10 mouse cellular contexts compared by ENCODE assay signal in genomic region chr11:81983146-81983545, GRCm38 (mm10). TPM values are rescaled to one million over a fixed set of nuclear protein-coding genes. Genes with fewer than 3 reads are reported as not detected.
A peak's percentile ranks its signal among the peaks of the same experiment; 100 is the strongest.
DNase-seq lines count a peak whose midpoint lies in the region; ATAC-seq and TF ChIP-seq lines count a peak whose summit lies in the region.
"Had no signal": no experiment of that assay in that cellular context is flagged by ENCODE, and none has a peak within 500 bp of the region (broad histone marks: within the 10 kb centered on the region; RNA-seq: fewer than 3 reads in every experiment).

No protein-coding gene starts in this region.

- 37% methylated on average over 5 of the region's 5 CpGs for WGBS in forebrain, embryonic 11.5 days
- 35% methylated on average over 5 of the region's 5 CpGs for WGBS in forebrain, embryonic 13.5 days
- 46% methylated on average over 5 of the region's 5 CpGs for WGBS in hindbrain, postnatal 0 days
- WGBS in lung, adult 2 months = 32% methylated on average over 5 of the region's 5 CpGs

- no peak overlapping the region for H3K4me2 ChIP-seq in forebrain, embryonic 11.5 days (ENCODE audit: low read depth, low read length, severe bottlenecking)
- H3K4me2 ChIP-seq in forebrain, embryonic 13.5 days = no peak overlapping the region
- H3K4me2 ChIP-seq in hindbrain, postnatal 0 days (ENCODE audit: low read depth, low read length) = no peak overlapping the region
- H3K4me2 ChIP-seq: heart, embryonic 15.5 days; neural tube, embryonic 13.5 days had no signal

- no peak overlapping the region for H3K27ac ChIP-seq in forebrain, embryonic 11.5 days (ENCODE audit: low read depth, low read length)
- H3K27ac ChIP-seq in forebrain, embryonic 13.5 days = no peak overlapping the region
- H3K27ac ChIP-seq in cortical plate, adult 2 months (ENCODE audit: insufficient read depth, low read length) = no peak overlapping the region
- no peak overlapping the region for H3K27ac ChIP-seq in hindbrain, postnatal 0 days
- H3K27ac ChIP-seq: heart, embryonic 15.5 days; neural tube, embryonic 13.5 days had no signal

- DNase-seq in forebrain, embryonic 11.5 days (ENCODE audit: low spot score) = peak; percentile 72
- DNase-seq in urinary bladder, postnatal 14 days (ENCODE audit: low spot score) = peak; percentile 67
- DNase-seq in urinary bladder, postnatal 10 days (ENCODE audit: low spot score) = no peak
- peak; percentile 91 for DNase-seq in hindbrain, postnatal 0 days (ENCODE audit: low spot score)
- peak; percentile 10 for DNase-seq in lung, adult 2 months
- peak; percentile 52 for DNase-seq in skeletal muscle tissue, adult 2 months (ENCODE audit: low read depth, low spot score)

- H3K9me3 ChIP-seq in forebrain, embryonic 11.5 days (ENCODE audit: control insufficient read depth, low read length) = no peaks in the 10 kb centered on the region
- no peaks in the 10 kb centered on the region for H3K9me3 ChIP-seq in forebrain, embryonic 13.5 days (replicated peaks)
- H3K9me3 ChIP-seq in hindbrain, postnatal 0 days (ENCODE audit: low read length) = no peaks in the 10 kb centered on the region
- H3K9me3 ChIP-seq: heart, embryonic 15.5 days; neural tube, embryonic 13.5 days had no signal

- 0 out of 2 replicates have a peak, but pooled peaks cover 3% of the 10 kb centered on the region for H3K4me1 ChIP-seq in forebrain, embryonic 11.5 days (replicated peaks; ENCODE audit: control insufficient read depth, insufficient read depth, low read length)
- peaks cover 17% of the 10 kb centered on the region for H3K4me1 ChIP-seq in forebrain, embryonic 13.5 days
- peaks cover 2% of the 10 kb centered on the region; the same call in 1 of the 2 replicates for H3K4me1 ChIP-seq in cortical plate, adult 2 months (ENCODE audit: control insufficient read depth, insufficient read depth, low read length)
- H3K4me1 ChIP-seq in hindbrain, postnatal 0 days (ENCODE audit: insufficient read depth, low read length) = no peaks in the 10 kb centered on the region
- H3K4me1 ChIP-seq in lung, adult 2 months (ENCODE audit: control insufficient read depth, insufficient read depth, low read length) = no peaks in the 10 kb centered on the region
- H3K4me1 ChIP-seq: heart, embryonic 15.5 days had no signal

- H3K9ac ChIP-seq in forebrain, embryonic 11.5 days (ENCODE audit: low read length) = no peak overlapping the region
- no peak overlapping the region for H3K9ac ChIP-seq in forebrain, embryonic 13.5 days
- H3K9ac ChIP-seq in hindbrain, postnatal 0 days (replicated peaks; ENCODE audit: low read length) = no peak overlapping the region
- H3K9ac ChIP-seq: heart, embryonic 15.5 days; neural tube, embryonic 13.5 days had no signal

- ATAC-seq in forebrain, embryonic 11.5 days (replicated peaks; ENCODE audit: low FRiP score) = no peak
- no peak for ATAC-seq in forebrain, embryonic 13.5 days
- ATAC-seq in hindbrain, postnatal 0 days = peak; percentile 55; the same call in 1 of the 2 replicates

- peak; percentile 68 for TF ChIP-seq CTCF in cortical plate, adult 2 months (IDR thresholded peaks at IDR 0.05; ENCODE audit: extremely low read depth, insufficient read depth, low read length)
- peak; percentile 78 for TF ChIP-seq CTCF in hindbrain, postnatal 0 days (IDR thresholded peaks at IDR 0.05; ENCODE audit: low read depth)
- peak; percentile 34; the same call in 1 of the 2 replicates for TF ChIP-seq CTCF in lung, adult 2 months (IDR thresholded peaks at IDR 0.05; ENCODE audit: insufficient read depth, low read length)

- TF ChIP-seq POLR2A in cortical plate, adult 2 months (IDR thresholded peaks at IDR 0.05; ENCODE audit: extremely low read depth, insufficient read depth, low read length) = no peak
- TF ChIP-seq POLR2A in lung, adult 2 months (IDR thresholded peaks at IDR 0.05; ENCODE audit: borderline replicate concordance, extremely low read depth, low read depth, low read length) = no peak

- no peak overlapping the region for H3K4me3 ChIP-seq in forebrain, embryonic 11.5 days (ENCODE audit: low read depth, low read length)
- H3K4me3 ChIP-seq in forebrain, embryonic 13.5 days = no peak overlapping the region
- H3K4me3 ChIP-seq in cortical plate, adult 2 months (ENCODE audit: insufficient read depth, low read length) = no peak overlapping the region
- no peak overlapping the region for H3K4me3 ChIP-seq in hindbrain, postnatal 0 days (ENCODE audit: low read length)
- no peak overlapping the region for H3K4me3 ChIP-seq in lung, adult 2 months (replicated peaks; ENCODE audit: extremely low read depth, low read depth, low read length)
- H3K4me3 ChIP-seq: heart, embryonic 15.5 days; neural tube, embryonic 13.5 days had no signal

- H3K27me3 ChIP-seq in forebrain, embryonic 11.5 days (ENCODE audit: control insufficient read depth, insufficient read depth, low read length) = no peaks in the 10 kb centered on the region
- H3K27me3 ChIP-seq in forebrain, embryonic 13.5 days = 0 out of 2 replicates have a peak, but pooled peaks cover 3% of the 10 kb centered on the region
- no peaks in the 10 kb centered on the region for H3K27me3 ChIP-seq in hindbrain, postnatal 0 days (ENCODE audit: insufficient read depth, low read length)
- H3K27me3 ChIP-seq: heart, embryonic 15.5 days had no signal

- no peaks in the 10 kb centered on the region for H3K36me3 ChIP-seq in forebrain, embryonic 11.5 days (ENCODE audit: control insufficient read depth, insufficient read depth, low read length)
- H3K36me3 ChIP-seq in forebrain, embryonic 13.5 days (ENCODE audit: poor library complexity, severe bottlenecking) = no peaks in the 10 kb centered on the region
- no peaks in the 10 kb centered on the region for H3K36me3 ChIP-seq in hindbrain, postnatal 0 days (ENCODE audit: insufficient read depth, low read length)
- H3K36me3 ChIP-seq: heart, embryonic 15.5 days; neural tube, embryonic 13.5 days had no signal

RNA-seq across cellular contexts. Expression of gene Asic2, which starts 14.9 kb away (rescaled TPM):
- polyA plus RNA-seq in forebrain, embryonic 11.5 days (2014; fragmentation: Nextera tagmentation; extraction: Ambion mirVana) = 0.94 and 1.4 TPM in 2 replicates
- 2.3 and 2.9 TPM in 2 replicates for polyA plus RNA-seq in forebrain, embryonic 13.5 days (2015; fragmentation: Nextera tagmentation; extraction: Ambion mirVana)
- 51.8 and 53.6 TPM in 2 replicates for polyA plus RNA-seq in cortical plate, adult 2 months (2012; rRNA removed)
- total RNA-seq in hindbrain, postnatal 0 days (2014; rRNA removed) = 55.2 and 57.3 TPM in 2 replicates
- 18.3 and 19.2 TPM in 2 replicates for polyA plus RNA-seq in hindbrain, postnatal 0 days (2015; fragmentation: Nextera tagmentation; extraction: Ambion mirVana)
- polyA plus RNA-seq in lung, adult 2 months (2012; rRNA removed) = 0.04 and 0.05 TPM in 2 replicates
- polyA plus RNA-seq: heart, embryonic 15.5 days had no signal

RNA-seq across cellular contexts. Expression of gene Ccl2, which starts 52.2 kb away (rescaled TPM):
- 0.47 and 0.88 TPM in 2 replicates for polyA plus RNA-seq in forebrain, embryonic 11.5 days (2014; fragmentation: Nextera tagmentation; extraction: Ambion mirVana)
- polyA plus RNA-seq in forebrain, embryonic 13.5 days (2015; fragmentation: Nextera tagmentation; extraction: Ambion mirVana) = 0.72 and 0.76 TPM in 2 replicates
- 0.19 TPM in 1 of 2 replicates, not detected in the other for polyA plus RNA-seq in cortical plate, adult 2 months (2012; rRNA removed)
- 0.25 TPM in 1 of 2 replicates, not detected in the other for total RNA-seq in hindbrain, postnatal 0 days (2014; rRNA removed)
- 1.5 and 1.6 TPM in 2 replicates for polyA plus RNA-seq in hindbrain, postnatal 0 days (2015; fragmentation: Nextera tagmentation; extraction: Ambion mirVana)
- 1.9 and 2.5 TPM in 2 replicates for polyA plus RNA-seq in lung, adult 2 months (2012; rRNA removed)

RNA-seq across cellular contexts. Expression of gene Gm17268, which starts 55.2 kb away (rescaled TPM):
- not detected in 2 replicates for polyA plus RNA-seq in forebrain, embryonic 11.5 days (2014; fragmentation: Nextera tagmentation; extraction: Ambion mirVana)
- not detected in 2 replicates for polyA plus RNA-seq in forebrain, embryonic 13.5 days (2015; fragmentation: Nextera tagmentation; extraction: Ambion mirVana)
- not detected in 2 replicates for polyA plus RNA-seq in cortical plate, adult 2 months (2012; rRNA removed)
- total RNA-seq in hindbrain, postnatal 0 days (2014; rRNA removed) = not detected in 2 replicates
- polyA plus RNA-seq in hindbrain, postnatal 0 days (2015; fragmentation: Nextera tagmentation; extraction: Ambion mirVana) = not detected in 2 replicates
- not detected in 2 replicates for polyA plus RNA-seq in lung, adult 2 months (2012; rRNA removed)
- polyA plus RNA-seq: heart, embryonic 15.5 days; neural tube, embryonic 13.5 days had no signal
